Mouse (Mus musculus) kidney, postnatal 4 days (tissue): ENCODE results near the gene Mrpl53.

Experiments used
- DNase-seq, 2 experiments: peaks; one replicate each; pipeline ENCODE4 v3.0.0; 2021; ENCODE audit warnings: mixed read lengths in 2 of 2

The Mrpl53 gene

GRCm38 (mm10) chr6:83153038-83153437 lies 44.2 kb downstream of the Mrpl53 start:
- no peak for DNase-seq

GRCm38 (mm10) chr6:83153485-83153884 lies 44.6 kb downstream of the Mrpl53 start:
- DNase-seq: no peak

- peak in 1 of 2 experiments; percentile 27 for DNase-seq
Observed at GRCm38 (mm10) chr6:83155552-83156238, 46.9 kb downstream of the Mrpl53 start.

GRCm38 (mm10) chr6:83156259-83156684 lies 47.4 kb downstream of the Mrpl53 start, which contains the start of the genes Wdr54 and 1700003E16Rik:
Gene Wdr54, minus strand, starts transcription at chr6:83156397.
Gene 1700003E16Rik, plus strand, starts transcription at chr6:83156404.
- DNase-seq: peak; percentile 83 to 85

- peak in 1 of 2 experiments; percentile 39 for DNase-seq
Observed at GRCm38 (mm10) chr6:83159456-83159855, 50.6 kb downstream of the Mrpl53 start.
